Mouse (Mus musculus) neural tube, embryonic 11.5 days (tissue): ENCODE results near the gene BC003965. TPM values are rescaled to one million over a fixed set of nuclear protein-coding genes. Genes with fewer than 3 reads are reported as not detected.

Source experiments
- ATAC-seq: fragments of 200-750 bp; cut with Nextera tagmentation; 2 replicates; pipeline ENCODE4 v1.8.0; 2017; ENCODE audit warnings: moderate number of reproducible peaks, mild to moderate bottlenecking, moderate TSS enrichment, moderate library complexity; ENCODE audit not compliant: insufficient read depth, low FRiP score, low TSS enrichment
- DNase-seq: peaks from one replicate; pipeline ENCODE4 v3.0.0-alpha.2; 2015; ENCODE audit warnings: low spot score
- H3K27ac ChIP-seq: fragments of 300-500 bp; sonication (generic); 2 replicates; pipeline ENCODE4 v1.5.1; 2014; ENCODE audit warnings: low read depth, mild to moderate bottlenecking, low read length
- H3K27me3 ChIP-seq: fragments of 300-500 bp; sonication (generic); 2 replicates; pipeline ENCODE4 v1.6.1; 2014; ENCODE audit warnings: mild to moderate bottlenecking, low read length, mixed read lengths; ENCODE audit not compliant: control insufficient read depth, insufficient read depth
- H3K36me3 ChIP-seq: fragments of 300-500 bp; sonication (generic); 2 replicates; pipeline ENCODE4 v1.6.1; 2014; ENCODE audit warnings: mild to moderate bottlenecking, low read length, moderate library complexity, mixed read lengths; ENCODE audit not compliant: control insufficient read depth, insufficient read depth
- H3K4me1 ChIP-seq: fragments of 300-500 bp; sonication (generic); 2 replicates; pipeline ENCODE4 v1.6.1; 2014; ENCODE audit warnings: low read length, mixed read lengths; ENCODE audit not compliant: control insufficient read depth, insufficient read depth
- H3K4me2 ChIP-seq: fragments of 300-500 bp; sonication (generic); 2 replicates; pipeline ENCODE4 v1.6.1; 2014; ENCODE audit warnings: low read depth, mild to moderate bottlenecking, moderate library complexity
- H3K4me3 ChIP-seq: fragments of 300-500 bp; sonication (generic); 2 replicates; pipeline ENCODE4 v1.5.1; 2014; ENCODE audit warnings: low read depth, low read length
- H3K9ac ChIP-seq: fragments of 300-500 bp; sonication (generic); 2 replicates; pipeline ENCODE4 v1.6.1; 2014; ENCODE audit warnings: mild to moderate bottlenecking, low read length
- H3K9me3 ChIP-seq: fragments of 300-500 bp; sonication (generic); 2 replicates; pipeline ENCODE4 v1.6.1; 2016; ENCODE audit warnings: low read length; ENCODE audit not compliant: control insufficient read depth
- WGBS: fragments of 180-500 bp; shearing (Covaris S2); extraction: QIAGEN DNeasy Blood & Tissue Kit; methylation state at CpG from one replicate; pipeline ENCODE4 v1.1.7; 2014; 5-methylcytosine and 5-hydroxymethylcytosine counted together
- polyA plus RNA-seq: library from polyadenylated mRNA; unstranded; fragments of >200 nt; fragmentation: Nextera tagmentation; extraction: Ambion mirVana; gene quantifications from 2 replicates; pipeline ENCODE4 v1.2.1, GENCODE M21; 2014

BC003965 gene
- 30.5 and 31.8 TPM in 2 replicates for polyA plus RNA-seq

- Histone ChIP-seq H3K9ac (peak within 1 kb of the TSS; percentile 90), H3K4me2 (peak within 1 kb of the TSS; percentile 99), H3K4me3 (peak within 1 kb of the TSS; percentile 95), H3K4me1 (peaks cover 9% of the 10 kb centered on the region), H3K27me3 (no peaks in the 10 kb centered on the region), H3K27ac (peak within 1 kb of the TSS; percentile 82), H3K36me3 (no peaks in the 10 kb centered on the region), H3K9me3 (no peaks in the 10 kb centered on the region)
- DNase-seq (peak; percentile 99), ATAC-seq (peak; percentile 81)
- WGBS = under 1% methylated on average over 50 of the region's 50 CpGs
Measured at GRCm38 (mm10) chr17:25184129-25184691, at the start of gene BC003965. Gene BC003965, plus strand, starts transcription at chr17:25184554.

- no peak overlapping the region for H3K4me2 ChIP-seq
- no peak overlapping the region for H3K9ac ChIP-seq
- ATAC-seq (no peak), DNase-seq (no peak)
- H3K9me3 ChIP-seq = no peaks in the 10 kb centered on the region
- H3K27me3 ChIP-seq = no peaks in the 10 kb centered on the region
- H3K4me3 ChIP-seq = no peak overlapping the region
- peaks cover 7% of the 10 kb centered on the region for H3K4me1 ChIP-seq
- no peak overlapping the region for H3K27ac ChIP-seq
- no peaks in the 10 kb centered on the region for H3K36me3 ChIP-seq
- WGBS = 91% methylated on average over 6 of the region's 6 CpGs
Measured at GRCm38 (mm10) chr17:25135622-25136021, 48.7 kb upstream of the BC003965 start.

- 100% methylated on average over 1 of the region's 1 CpGs for WGBS
- H3K9me3 ChIP-seq = no peaks in the 10 kb centered on the region
- no peak for ATAC-seq
- no peak for DNase-seq
- H3K4me3 ChIP-seq = no peak overlapping the region
- no peaks in the 10 kb centered on the region for H3K36me3 ChIP-seq
- H3K4me2 ChIP-seq = no peak overlapping the region
- no peak overlapping the region for H3K9ac ChIP-seq
- H3K27me3 ChIP-seq = no peaks in the 10 kb centered on the region
- no peak overlapping the region for H3K27ac ChIP-seq
- H3K4me1 ChIP-seq = peaks cover 6% of the 10 kb centered on the region
Measured at GRCm38 (mm10) chr17:25138803-25139202, 45.6 kb upstream of the BC003965 start.

- Histone ChIP-seq H3K27me3 (no peaks in the 10 kb centered on the region), H3K27ac (no peak overlapping the region), H3K4me3 (no peak overlapping the region), H3K4me2 (no peak overlapping the region), H3K9ac (no peak overlapping the region), H3K4me1 (no peaks in the 10 kb centered on the region), H3K9me3 (no peaks in the 10 kb centered on the region), H3K36me3 (no peaks in the 10 kb centered on the region)
- no peak for DNase-seq
- WGBS = 68% methylated on average over 4 of the region's 4 CpGs
- ATAC-seq = no peak
Measured at GRCm38 (mm10) chr17:25139960-25140359, 44.4 kb upstream of the BC003965 start.

- Histone ChIP-seq H3K9ac (no peak within 1 kb of the TSS), H3K4me1 (no peaks in the 10 kb centered on the region), H3K4me3 (no peak within 1 kb of the TSS), H3K4me2 (no peak within 1 kb of the TSS), H3K36me3 (peaks cover 8% of the 10 kb centered on the region), H3K27ac (no peak within 1 kb of the TSS), H3K9me3 (no peaks in the 10 kb centered on the region), H3K27me3 (no peaks in the 10 kb centered on the region)
- ATAC-seq = no peak
- WGBS = 82% methylated on average over 1 of the region's 1 CpGs
- DNase-seq = no peak
Measured at GRCm38 (mm10) chr17:25162161-25162560, 22.2 kb upstream of the BC003965 start, which contains the start of gene Ccdc154. Gene Ccdc154, plus strand, starts transcription at chr17:25162461.

GRCm38 (mm10) chr17:25163387-25163786, 21.0 kb upstream of the BC003965 start:
- 73% methylated on average over 7 of the region's 7 CpGs for WGBS
- no peaks in the 10 kb centered on the region for H3K4me1 ChIP-seq
- H3K4me2 ChIP-seq = no peak overlapping the region
- no peak for DNase-seq
- no peaks in the 10 kb centered on the region for H3K9me3 ChIP-seq
- no peak overlapping the region for H3K9ac ChIP-seq
- H3K36me3 ChIP-seq = peaks cover 4% of the 10 kb centered on the region
- H3K27me3 ChIP-seq = no peaks in the 10 kb centered on the region
- no peak overlapping the region for H3K4me3 ChIP-seq
- no peak for ATAC-seq
- no peak overlapping the region for H3K27ac ChIP-seq

- 90% methylated on average over 3 of the region's 3 CpGs for WGBS
Measured at GRCm38 (mm10) chr17:25164770-25165169, 19.6 kb upstream of the BC003965 start.

GRCm38 (mm10) chr17:25165970-25166671, 18.2 kb upstream of the BC003965 start:
- no peak overlapping the region for H3K9ac ChIP-seq
- 67% methylated on average over 6 of the region's 6 CpGs for WGBS

More at GRCm38 (mm10) chr17:25164770-25165169, 19.6 kb upstream of the BC003965 start:
- H3K4me3 ChIP-seq = no peak overlapping the region
- no peak overlapping the region for H3K9ac ChIP-seq
- ATAC-seq = no peak
- no peaks in the 10 kb centered on the region for H3K9me3 ChIP-seq
- H3K4me2 ChIP-seq = no peak overlapping the region
- H3K4me1 ChIP-seq = no peaks in the 10 kb centered on the region
- H3K27ac ChIP-seq = no peak overlapping the region
- H3K27me3 ChIP-seq = no peaks in the 10 kb centered on the region
- peaks cover 4% of the 10 kb centered on the region for H3K36me3 ChIP-seq
- no peak for DNase-seq

GRCm38 (mm10) chr17:25169706-25170105, 14.6 kb upstream of the BC003965 start:
- no peak overlapping the region for H3K4me2 ChIP-seq
- no peak overlapping the region for H3K27ac ChIP-seq
- H3K9me3 ChIP-seq = no peaks in the 10 kb centered on the region
- H3K4me1 ChIP-seq = no peaks in the 10 kb centered on the region
- 92% methylated on average over 2 of the region's 2 CpGs for WGBS
- DNase-seq = no peak
- H3K4me3 ChIP-seq = no peak overlapping the region
- no peaks in the 10 kb centered on the region for H3K27me3 ChIP-seq
- no peaks in the 10 kb centered on the region for H3K36me3 ChIP-seq
- no peak for ATAC-seq
- no peak overlapping the region for H3K9ac ChIP-seq

More at GRCm38 (mm10) chr17:25165970-25166671, 18.2 kb upstream of the BC003965 start:
- Histone ChIP-seq H3K4me2 (no peak overlapping the region), H3K27ac (no peak overlapping the region), H3K9me3 (no peaks in the 10 kb centered on the region), H3K36me3 (no peaks in the 10 kb centered on the region), H3K27me3 (no peaks in the 10 kb centered on the region), H3K4me3 (no peak overlapping the region), H3K4me1 (no peaks in the 10 kb centered on the region)
- no peak for DNase-seq
- no peak for ATAC-seq
